Mouse (Mus musculus): Measurements from ENCODE around the gene Foxk1. TPM values are rescaled to one million over a fixed set of nuclear protein-coding genes. Genes with fewer than 3 reads are reported as not detected.

The Foxk1 gene
- total RNA-seq, 4 experiments from 2014 or later: 11.8 to 16.0 (median 14.2) TPM

DNA sequence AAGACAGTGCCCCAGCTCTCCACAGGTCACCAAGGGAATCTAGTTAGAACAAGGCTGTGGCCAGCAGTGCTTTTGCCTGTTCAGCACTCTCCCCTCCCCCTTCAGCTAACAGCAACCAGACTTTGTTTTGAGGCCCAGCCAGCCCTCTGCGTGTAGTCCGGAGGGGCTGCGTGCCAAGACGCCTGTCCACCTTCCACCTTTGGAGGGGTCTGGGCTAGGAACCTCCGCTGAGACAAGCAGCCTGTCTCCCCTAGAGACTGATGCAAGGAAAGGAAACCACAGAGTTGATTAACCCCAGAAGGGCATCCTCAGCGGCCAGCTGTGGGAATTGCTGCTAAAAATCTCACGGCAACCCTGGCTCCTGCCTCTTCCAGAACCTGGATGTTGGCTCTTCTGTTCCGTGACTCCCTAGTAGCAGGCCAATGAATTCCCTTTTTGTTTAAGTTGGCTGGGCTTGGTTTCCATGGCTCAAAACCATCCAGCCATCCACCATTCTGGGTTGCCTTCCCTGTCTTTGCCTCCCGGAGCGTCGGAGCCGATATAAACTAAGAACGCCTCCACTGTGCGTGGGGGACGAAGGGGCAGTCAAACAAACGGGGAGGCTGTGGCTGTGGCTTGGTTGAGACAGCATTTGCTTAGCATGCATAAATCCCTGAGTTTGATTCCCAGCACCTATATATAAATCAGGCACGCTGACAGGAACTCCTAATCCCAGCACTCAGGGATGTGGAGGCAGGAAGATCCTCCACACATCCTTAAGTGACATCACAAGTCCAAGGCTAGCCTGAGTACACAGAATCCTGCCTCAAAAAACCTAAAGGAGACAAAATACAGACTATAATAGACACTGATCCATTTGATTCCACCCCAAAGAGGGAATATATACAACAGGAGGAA, 14.3 kb upstream of the Foxk1 start:
- DNase-seq (ENCODE audit: low spot score): no peak

DNA sequence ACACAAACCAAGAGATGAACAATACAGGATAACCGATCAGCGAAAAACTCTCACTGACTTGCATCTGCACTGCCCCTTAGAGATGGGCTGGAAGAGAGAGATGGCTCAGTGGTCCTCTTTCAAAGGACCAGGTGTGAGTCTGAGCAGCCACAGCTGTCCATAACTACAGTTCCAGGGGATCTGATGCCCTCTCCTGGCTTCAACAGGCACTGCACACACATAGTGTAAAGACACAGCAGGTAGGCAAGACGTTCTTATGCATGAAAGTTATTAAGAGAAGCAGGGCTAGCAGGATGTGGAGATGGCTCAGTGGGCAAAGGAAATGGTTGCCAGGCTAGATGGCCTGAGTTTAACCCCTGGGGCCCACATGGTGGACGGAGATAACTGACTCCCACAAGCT, 13.6 kb upstream of the Foxk1 start:
- DNase-seq (ENCODE audit: low spot score): no peak

DNA sequence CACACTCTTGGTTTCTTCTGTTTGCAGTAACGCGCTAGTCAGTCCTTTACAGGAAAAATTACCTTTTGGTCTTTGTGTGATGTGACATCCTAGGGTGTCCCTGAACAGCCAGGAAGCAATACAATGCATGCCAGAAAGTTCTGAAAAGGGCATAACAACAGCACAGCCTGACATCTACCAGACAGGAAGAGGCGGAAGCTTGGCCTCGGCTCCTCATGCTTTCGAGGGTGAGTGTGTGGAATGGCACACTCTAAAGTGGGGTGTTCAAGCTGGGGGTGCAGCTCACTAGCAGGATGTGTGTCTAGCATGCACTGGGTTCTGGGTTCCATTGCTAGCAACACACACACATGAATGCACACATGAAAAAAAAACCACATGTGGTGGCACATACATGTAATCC, 9.6 kb upstream of the Foxk1 start:
- DNase-seq (ENCODE audit: low spot score): no peak

DNA sequence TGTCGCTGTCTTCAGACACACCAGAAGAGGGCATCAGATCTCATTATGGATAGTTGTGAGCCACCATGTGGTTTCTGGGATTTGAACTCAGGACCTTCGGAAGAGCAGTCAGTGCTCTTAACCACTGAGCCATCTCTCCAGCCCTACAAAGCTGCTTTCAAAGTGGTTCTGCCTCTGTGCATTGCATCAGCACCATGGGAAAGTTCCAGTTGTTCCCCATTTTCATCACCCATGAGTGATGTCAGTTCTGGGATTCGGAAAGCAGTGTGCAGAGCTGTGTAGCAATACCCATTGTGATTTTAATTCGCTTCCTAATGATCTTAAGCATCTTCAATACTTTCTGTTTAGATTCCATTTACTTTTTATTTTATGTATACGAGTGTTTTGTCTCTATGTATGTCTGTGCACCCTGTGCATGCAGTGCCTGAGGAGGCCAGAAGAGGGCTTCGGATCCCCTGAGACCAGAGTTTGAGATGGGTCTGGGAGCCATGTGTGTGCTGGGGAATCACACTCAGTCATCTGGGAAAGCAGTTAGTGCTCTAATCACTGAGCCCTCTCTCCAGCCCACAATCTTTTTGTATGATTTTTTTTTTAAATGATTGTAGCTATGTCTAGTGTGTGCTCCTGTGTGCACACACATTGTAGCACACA, 6.6 kb upstream of the Foxk1 start:
- DNase-seq (ENCODE audit: low spot score): no peak

DNA sequence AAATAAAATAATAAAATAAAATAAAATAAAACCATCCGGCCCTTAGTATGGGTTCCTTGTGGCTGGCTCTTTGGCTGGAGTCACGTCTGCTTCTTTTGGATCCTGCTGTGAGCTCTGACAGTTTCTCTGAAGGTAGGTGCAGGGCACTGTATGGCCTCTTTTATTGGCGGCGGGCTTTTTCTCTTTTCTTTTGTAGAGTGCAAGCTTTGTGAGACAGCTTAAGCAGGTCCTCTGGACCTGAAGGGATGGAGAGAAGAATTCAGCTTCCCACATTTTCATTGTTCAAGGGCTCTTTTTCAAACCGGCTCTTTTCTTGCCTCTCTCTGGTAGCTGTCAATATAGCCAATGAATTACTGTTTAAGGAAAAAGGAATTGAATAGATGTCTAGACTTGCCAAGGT, 5.4 kb upstream of the Foxk1 start:
- DNase-seq (ENCODE audit: low spot score): no peak

- peak; percentile 60 for DNase-seq (ENCODE audit: low spot score)
Observed at GRCm38 (mm10) chr5:142400181-142400883, 965 bp upstream of the Foxk1 start.

DNA sequence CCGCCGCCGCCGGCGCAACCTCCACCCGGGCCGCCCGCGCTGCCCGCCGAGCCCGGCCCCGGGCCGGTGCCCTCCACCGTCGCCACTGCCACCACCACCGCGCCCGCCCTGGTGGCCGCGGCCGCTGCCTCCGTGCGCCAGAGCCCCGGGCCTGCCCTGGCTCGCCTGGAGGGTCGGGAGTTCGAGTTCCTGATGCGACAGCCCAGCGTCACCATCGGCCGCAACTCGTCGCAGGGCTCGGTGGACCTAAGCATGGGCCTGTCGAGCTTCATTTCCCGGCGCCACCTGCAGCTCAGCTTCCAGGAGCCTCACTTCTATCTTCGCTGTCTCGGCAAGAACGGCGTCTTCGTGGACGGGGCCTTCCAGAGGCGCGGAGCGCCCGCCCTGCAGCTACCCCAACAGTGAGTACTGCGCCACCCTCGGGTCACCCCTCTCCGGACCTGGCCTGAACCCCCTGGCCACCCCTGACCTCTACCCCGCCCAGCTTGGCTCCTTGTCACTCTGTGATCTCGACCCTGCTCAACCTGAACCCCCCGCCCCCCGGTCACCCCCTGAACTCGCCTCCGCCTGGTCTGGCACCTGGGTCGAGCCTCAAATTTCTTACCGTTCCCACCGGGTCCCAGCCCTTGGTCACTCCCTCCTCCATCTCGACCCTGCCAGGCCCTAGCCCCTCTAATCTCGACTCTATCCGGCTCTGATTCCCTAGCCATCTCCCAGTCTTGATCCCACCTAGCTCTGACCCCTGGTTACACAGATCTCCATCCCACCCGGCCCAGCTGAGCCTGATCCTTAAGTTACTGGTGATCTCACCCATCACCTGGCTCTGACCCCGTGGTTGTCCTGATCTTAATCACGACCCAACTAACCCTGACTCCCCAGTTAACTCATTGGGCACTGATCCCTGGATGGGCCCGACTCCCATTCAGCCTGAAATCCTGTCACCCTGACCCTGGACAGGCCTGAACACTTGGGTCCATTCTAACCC, 636 bp downstream of the Foxk1 start:
- no peak for DNase-seq (ENCODE audit: low spot score)

GRCm38 (mm10) chr5:142403694-142404093, 2.4 kb downstream of the Foxk1 start:
- no peak for DNase-seq (ENCODE audit: low spot score)

DNA sequence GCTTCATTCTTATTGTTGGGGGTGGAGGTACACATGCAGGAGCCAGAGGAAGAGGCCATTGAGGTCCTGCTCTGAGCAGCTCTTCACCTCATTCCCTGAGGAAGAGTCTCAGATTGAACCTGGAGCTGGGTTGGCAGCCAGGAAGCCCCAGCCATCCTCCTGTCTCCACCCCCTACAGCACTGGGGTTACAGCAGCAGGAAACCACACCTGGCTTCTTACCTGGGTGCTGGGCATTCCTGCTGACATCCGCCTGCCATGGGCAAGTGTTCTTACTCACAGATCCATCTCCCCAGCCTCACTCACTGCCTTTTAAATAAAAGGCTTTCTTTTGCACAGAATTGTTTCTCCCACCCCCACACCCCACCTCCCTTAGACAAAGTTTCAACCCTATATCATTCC, 3.0 kb downstream of the Foxk1 start:
- no peak for DNase-seq (ENCODE audit: low spot score)

DNA sequence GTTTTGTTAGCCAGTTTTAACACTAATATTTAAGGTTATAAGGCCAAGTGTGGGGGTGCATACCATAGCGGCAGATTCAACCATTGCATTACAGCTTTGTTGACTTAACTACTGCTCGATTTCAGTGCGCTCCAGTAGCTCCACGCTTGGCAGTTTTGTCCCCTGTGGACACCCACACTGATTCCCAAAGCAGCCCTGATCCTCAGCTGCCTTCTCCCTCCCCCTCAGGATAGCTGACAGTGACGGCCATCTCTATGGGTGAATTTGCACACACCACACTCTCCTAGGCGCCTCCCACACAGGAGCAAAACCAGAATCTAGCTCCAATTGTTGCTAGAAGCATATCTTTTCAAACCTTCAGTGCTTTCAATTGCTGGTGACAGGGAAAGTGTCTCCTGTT, 4.1 kb downstream of the Foxk1 start:
- DNase-seq (ENCODE audit: low spot score): no peak

DNA sequence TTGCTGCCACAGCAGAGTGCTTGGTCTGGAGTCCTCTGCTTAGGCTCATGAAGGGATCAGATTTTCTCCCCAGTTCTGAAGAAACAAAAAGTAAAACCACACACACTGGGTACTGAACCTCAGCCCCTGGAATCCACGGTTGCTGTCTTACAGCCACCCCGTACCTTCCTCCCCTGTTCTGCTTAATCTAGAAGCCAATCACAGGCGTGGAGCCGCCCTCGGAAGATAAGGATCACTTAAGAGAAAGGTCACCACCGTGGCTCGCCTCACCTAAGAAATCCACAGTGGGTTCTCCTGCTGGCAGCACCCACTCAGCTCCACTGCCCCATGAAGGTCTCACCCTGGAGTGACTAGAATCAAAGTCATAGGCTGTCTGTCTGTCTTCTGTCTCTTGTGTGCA, 5.1 kb downstream of the Foxk1 start:
- DNase-seq (ENCODE audit: low spot score): no peak

- no peak for DNase-seq (ENCODE audit: low spot score)
Observed at GRCm38 (mm10) chr5:142406937-142407336, 5.6 kb downstream of the Foxk1 start.

DNA sequence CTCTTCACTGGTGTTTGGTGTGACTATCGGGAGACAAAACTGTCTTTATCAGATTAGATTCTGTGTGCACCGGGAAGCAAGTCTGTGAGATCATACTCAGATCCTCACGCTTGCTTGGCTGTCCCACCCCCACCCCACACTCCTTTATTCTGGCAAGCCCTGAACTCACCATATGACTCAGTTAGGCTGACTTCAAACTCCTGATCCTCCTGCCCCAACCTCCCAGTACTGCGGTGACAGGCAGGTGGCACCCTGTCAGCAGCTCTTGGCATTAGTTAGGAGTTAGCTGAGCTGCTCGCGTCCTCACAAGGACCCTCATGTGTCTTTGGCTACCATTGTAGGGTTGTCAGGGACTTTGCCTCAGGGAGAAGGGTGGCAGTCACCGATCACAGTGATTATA, 6.1 kb downstream of the Foxk1 start:
- no peak for DNase-seq (ENCODE audit: low spot score)

GRCm38 (mm10) chr5:142409169-142409568, 7.9 kb downstream of the Foxk1 start:
- DNase-seq (ENCODE audit: low spot score): no peak

- no peak for DNase-seq (ENCODE audit: low spot score)
Observed at GRCm38 (mm10) chr5:142410348-142410747, 9.1 kb downstream of the Foxk1 start.

GRCm38 (mm10) chr5:142412678-142413385, 11.5 kb downstream of the Foxk1 start:
- no peak for DNase-seq (ENCODE audit: low spot score)

DNA sequence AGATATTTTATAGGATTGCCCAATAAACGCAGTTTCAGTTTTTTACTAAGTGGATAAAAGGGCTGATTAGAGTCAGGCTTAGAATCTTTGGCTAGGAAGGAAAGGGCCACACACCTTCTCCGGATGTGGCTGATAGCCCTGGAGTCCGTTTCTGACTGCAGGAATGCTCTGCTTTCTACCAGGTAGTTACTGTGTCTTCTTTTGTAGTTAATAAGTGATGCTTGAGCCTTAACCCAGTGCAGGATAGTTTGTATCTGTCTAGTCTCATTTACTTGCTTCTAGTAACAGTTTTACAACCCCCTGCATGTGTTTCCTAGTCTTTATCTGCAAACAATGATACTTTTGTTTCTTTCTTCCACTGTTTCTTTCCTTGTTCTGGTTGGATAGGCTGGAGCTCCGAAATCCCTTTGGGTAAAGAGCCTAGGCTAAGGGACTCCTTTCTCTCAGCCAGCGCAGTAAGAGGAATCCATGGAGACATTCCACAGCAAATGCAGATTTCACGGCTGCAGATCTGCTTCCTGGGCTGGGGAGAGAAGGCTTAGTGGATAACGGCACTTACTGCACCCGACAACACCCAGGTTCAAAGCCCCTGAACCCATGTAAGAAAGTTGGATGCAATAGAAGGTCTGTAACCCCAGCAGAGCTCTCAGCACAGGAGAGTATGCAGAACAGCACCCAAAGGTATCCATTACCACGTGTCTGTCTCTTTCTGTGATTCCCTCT, 12.6 kb downstream of the Foxk1 start:
- DNase-seq (ENCODE audit: low spot score): no peak

DNA sequence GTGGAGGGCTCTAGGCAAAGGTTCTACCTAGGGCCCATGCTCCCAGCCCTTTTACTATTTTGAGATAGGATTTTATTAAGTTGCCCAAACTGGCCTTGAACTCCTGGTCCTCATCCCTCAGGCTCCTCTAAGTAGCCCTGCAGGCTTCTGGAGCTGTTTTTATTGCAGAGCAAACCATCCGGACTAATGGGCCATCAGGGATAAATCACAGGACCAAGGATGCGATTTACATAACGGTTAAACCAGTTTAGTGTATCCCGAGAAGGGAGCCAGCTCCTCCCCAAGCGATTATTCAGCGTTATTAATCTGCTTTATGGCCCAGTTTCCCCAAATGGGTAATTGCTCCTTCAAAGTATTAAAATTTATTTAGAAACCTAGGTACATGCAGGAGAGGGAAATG, 14.1 kb downstream of the Foxk1 start:
- no peak for DNase-seq (ENCODE audit: low spot score)

DNA sequence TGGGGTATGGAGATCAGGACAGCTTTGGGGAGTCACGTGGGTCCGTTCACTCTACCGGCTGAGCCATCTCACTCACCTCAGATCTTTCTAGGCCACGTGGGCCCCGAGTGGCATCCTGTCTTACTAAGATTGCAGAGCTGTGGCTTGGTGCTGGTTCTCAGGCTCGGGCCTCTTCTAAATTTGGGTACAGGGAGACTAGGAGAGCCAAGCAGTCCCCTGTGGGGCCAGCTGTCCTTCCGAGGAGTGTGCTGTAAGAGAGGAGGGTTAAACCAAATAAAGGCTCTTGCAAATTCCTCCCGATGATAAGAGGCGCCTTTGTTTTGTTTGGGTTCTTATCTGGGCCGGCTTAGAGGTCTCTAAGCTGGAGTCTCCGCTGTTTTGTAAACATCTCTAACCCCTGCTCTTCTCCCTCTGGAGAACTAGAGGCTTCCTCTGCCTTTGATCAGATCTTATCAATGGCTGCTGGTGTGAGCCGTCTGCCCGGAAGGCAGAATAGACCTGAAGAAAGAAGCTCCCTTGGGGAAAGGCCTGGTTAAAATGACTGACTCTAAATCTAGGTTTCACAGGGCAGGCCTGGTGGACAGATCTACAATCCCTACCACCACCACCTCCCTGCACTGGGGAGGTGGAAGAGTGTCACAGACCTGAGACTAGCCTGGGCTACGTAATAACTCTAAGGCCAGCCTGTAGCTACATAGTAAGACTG, 14.9 kb downstream of the Foxk1 start:
- DNase-seq (ENCODE audit: low spot score): no peak

All from heart, adult 8-10 months (tissue).